Mouse (Mus musculus): ENCODE data around the gene Trmt5.

Trmt5 gene

GRCm38 (mm10) chr12:73269531-73269930 lies 17.0 kb downstream of the Trmt5 start:
- no peak for DNase-seq (ENCODE audit: low spot score)

GRCm38 (mm10) chr12:73268497-73268896 lies 18.0 kb downstream of the Trmt5 start:
- DNase-seq (ENCODE audit: low spot score), result no peak

GRCm38 (mm10) chr12:73266597-73266996 lies 19.9 kb downstream of the Trmt5 start:
- no peak for DNase-seq (ENCODE audit: low spot score)

- no peak for DNase-seq (ENCODE audit: low spot score)
Measured at GRCm38 (mm10) chr12:73265381-73265978, 21.0 kb downstream of the Trmt5 start.

GRCm38 (mm10) chr12:73260339-73260738 lies 26.2 kb downstream of the Trmt5 start:
- DNase-seq (ENCODE audit: low spot score), result no peak

GRCm38 (mm10) chr12:73259269-73259668 lies 27.2 kb downstream of the Trmt5 start:
- DNase-seq (ENCODE audit: low spot score), result no peak

GRCm38 (mm10) chr12:73255006-73255405 lies 31.5 kb downstream of the Trmt5 start:
- no peak for DNase-seq (ENCODE audit: low spot score)

GRCm38 (mm10) chr12:73245687-73246086 lies 40.8 kb downstream of the Trmt5 start:
- no peak for DNase-seq (ENCODE audit: low spot score)

- peak; percentile 7 for DNase-seq (ENCODE audit: low spot score)
Measured at GRCm38 (mm10) chr12:73241960-73242359, 44.5 kb downstream of the Trmt5 start.

GRCm38 (mm10) chr12:73232586-73232985 lies 53.9 kb downstream of the Trmt5 start:
- no peak for DNase-seq (ENCODE audit: low spot score)

- DNase-seq (ENCODE audit: low spot score), result no peak
Measured at GRCm38 (mm10) chr12:73231552-73231951, 55.0 kb downstream of the Trmt5 start.

- DNase-seq (ENCODE audit: low spot score), result no peak
Measured at GRCm38 (mm10) chr12:73230196-73230595, 56.3 kb downstream of the Trmt5 start.
